Mouse (Mus musculus): ENCODE results near the gene P2rx5. TPM values are rescaled to one million over a fixed set of nuclear protein-coding genes. Genes with fewer than 3 reads are reported as not detected.

Gene P2rx5
- polyA plus RNA-seq, 1 experiment: 1.0 TPM

- no peak for TF ChIP-seq MYOD1 (IDR thresholded peaks at IDR 0.05; ENCODE audit: control insufficient read depth, insufficient read length, low read depth)
- TF ChIP-seq CTCF (IDR thresholded peaks at IDR 0.05; ENCODE audit: control insufficient read depth, insufficient read depth, insufficient read length): no peak
- TF ChIP-seq CEBPB (IDR thresholded peaks at IDR 0.05; ENCODE audit: low read depth): no peak
- no peak for TF ChIP-seq FOSL1 (IDR thresholded peaks at IDR 0.05; ENCODE audit: insufficient read depth, low read length, poor library complexity, severe bottlenecking)
- no peak for TF ChIP-seq MAX (IDR thresholded peaks at IDR 0.05)
- TF ChIP-seq USF1 (IDR thresholded peaks at IDR 0.05; ENCODE audit: low read depth): no peak
- no peak for TF ChIP-seq MYOG (IDR thresholded peaks at IDR 0.05; ENCODE audit: control insufficient read depth, extremely low read depth, insufficient read length)
- Histone ChIP-seq H3K36me3 (ENCODE audit: control insufficient read depth, insufficient read depth) (no peaks in the 10 kb centered on the region), H3K79me2 (ENCODE audit: control insufficient read depth, insufficient read depth) (no peaks in the 10 kb centered on the region), H3K79me3 (ENCODE audit: low read depth) (no peaks in the 10 kb centered on the region), H3K4me3 (ENCODE audit: insufficient read depth, poor library complexity, severe bottlenecking) (no peak overlapping the region), H3ac (ENCODE audit: control insufficient read depth, insufficient read length, low read depth) (no peak overlapping the region), H3K27me3 (ENCODE audit: control insufficient read depth, insufficient read depth, insufficient read length) (peaks cover 3% of the 10 kb centered on the region)
Measured at GRCm38 (mm10) chr11:73146975-73147365, 13.3 kb upstream of the P2rx5 start.

DNA sequence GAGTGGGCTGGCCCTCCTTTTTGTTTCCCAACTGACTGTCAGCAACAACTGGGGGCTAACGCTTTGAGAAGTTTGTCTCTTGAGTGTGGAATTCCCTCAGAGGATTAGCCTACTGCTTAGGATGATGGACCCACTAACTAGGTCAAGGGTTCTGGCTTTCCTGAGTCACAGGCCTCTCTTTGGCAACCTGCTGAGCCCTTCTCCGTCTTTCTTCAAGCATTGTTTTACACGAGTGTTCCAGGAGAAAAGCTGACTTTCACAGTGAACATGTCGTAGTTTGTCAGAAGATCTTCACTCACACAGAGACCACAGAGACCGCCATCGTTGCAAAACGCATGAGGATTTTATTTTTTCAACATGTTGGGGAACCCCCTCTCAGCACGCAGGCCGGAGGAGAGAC, 12.0 kb upstream of the P2rx5 start:
- no peak overlapping the region for H3ac ChIP-seq (ENCODE audit: control insufficient read depth, insufficient read length, low read depth)
- no peaks in the 10 kb centered on the region for H3K79me3 ChIP-seq (ENCODE audit: low read depth)
- TF ChIP-seq CTCF (IDR thresholded peaks at IDR 0.05; ENCODE audit: control insufficient read depth, insufficient read depth, insufficient read length) (no peak), MAX (IDR thresholded peaks at IDR 0.05) (no peak), USF1 (IDR thresholded peaks at IDR 0.05; ENCODE audit: low read depth) (no peak), CEBPB (IDR thresholded peaks at IDR 0.05; ENCODE audit: low read depth) (no peak), FOSL1 (IDR thresholded peaks at IDR 0.05; ENCODE audit: insufficient read depth, low read length, poor library complexity, severe bottlenecking) (no peak), MYOG (IDR thresholded peaks at IDR 0.05; ENCODE audit: control insufficient read depth, extremely low read depth, insufficient read length) (no peak), MYOD1 (IDR thresholded peaks at IDR 0.05; ENCODE audit: control insufficient read depth, insufficient read length, low read depth) (no peak)
- no peaks in the 10 kb centered on the region for H3K36me3 ChIP-seq (ENCODE audit: control insufficient read depth, insufficient read depth)
- no peaks in the 10 kb centered on the region for H3K79me2 ChIP-seq (ENCODE audit: control insufficient read depth, insufficient read depth)
- H3K27me3 ChIP-seq (ENCODE audit: control insufficient read depth, insufficient read depth, insufficient read length): peaks cover 2% of the 10 kb centered on the region
- no peak overlapping the region for H3K4me3 ChIP-seq (ENCODE audit: insufficient read depth, poor library complexity, severe bottlenecking)

DNA sequence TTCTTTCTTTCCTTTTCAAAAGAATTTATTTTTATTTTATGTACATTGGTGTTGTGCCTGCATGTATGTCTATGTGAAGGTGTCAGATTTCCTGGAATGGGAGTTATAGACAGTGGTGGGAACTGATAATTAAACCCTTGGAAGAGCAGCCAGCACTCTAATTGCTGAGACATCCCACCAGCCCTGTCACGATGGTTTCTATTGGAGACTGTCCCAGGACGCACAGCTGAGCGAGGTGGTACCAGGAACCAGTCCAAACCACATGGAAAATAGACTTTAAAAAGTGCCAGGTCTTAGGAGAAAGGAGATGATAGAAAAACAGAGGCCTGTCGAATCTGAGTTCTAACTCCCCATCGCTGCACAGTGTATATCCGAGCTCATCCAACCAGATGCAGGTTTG, 5.2 kb upstream of the P2rx5 start:
- TF ChIP-seq FOSL1 (IDR thresholded peaks at IDR 0.05; ENCODE audit: insufficient read depth, low read length, poor library complexity, severe bottlenecking) (no peak), CTCF (IDR thresholded peaks at IDR 0.05; ENCODE audit: control insufficient read depth, insufficient read depth, insufficient read length) (no peak), MAX (IDR thresholded peaks at IDR 0.05) (no peak), CEBPB (IDR thresholded peaks at IDR 0.05; ENCODE audit: low read depth) (no peak), MYOD1 (IDR thresholded peaks at IDR 0.05; ENCODE audit: control insufficient read depth, insufficient read length, low read depth) (no peak)
- Histone ChIP-seq H3ac (ENCODE audit: control insufficient read depth, insufficient read length, low read depth) (no peak overlapping the region), H3K4me3 (ENCODE audit: insufficient read depth, poor library complexity, severe bottlenecking) (no peak overlapping the region)

GRCm38 (mm10) chr11:73160811-73161200, 585 bp downstream of the P2rx5 start:
- H3K27me3 ChIP-seq (ENCODE audit: control insufficient read depth, insufficient read depth, insufficient read length): no peaks in the 10 kb centered on the region
- TF ChIP-seq MAX (IDR thresholded peaks at IDR 0.05) (peak; percentile 22), MYOG (IDR thresholded peaks at IDR 0.05; ENCODE audit: control insufficient read depth, extremely low read depth, insufficient read length) (no peak), CEBPB (IDR thresholded peaks at IDR 0.05; ENCODE audit: low read depth) (no peak), USF1 (IDR thresholded peaks at IDR 0.05; ENCODE audit: low read depth) (no peak), MYOD1 (IDR thresholded peaks at IDR 0.05; ENCODE audit: control insufficient read depth, insufficient read length, low read depth) (peak; percentile 59), CTCF (IDR thresholded peaks at IDR 0.05; ENCODE audit: control insufficient read depth, insufficient read depth, insufficient read length) (peak; percentile 56), FOSL1 (IDR thresholded peaks at IDR 0.05; ENCODE audit: insufficient read depth, low read length, poor library complexity, severe bottlenecking) (peak; percentile 30)
- no peak overlapping the region for H3K4me3 ChIP-seq (ENCODE audit: insufficient read depth, poor library complexity, severe bottlenecking)
- no peaks in the 10 kb centered on the region for H3K36me3 ChIP-seq (ENCODE audit: control insufficient read depth, insufficient read depth)
- H3K79me3 ChIP-seq (ENCODE audit: low read depth): no peaks in the 10 kb centered on the region
- H3ac ChIP-seq (ENCODE audit: control insufficient read depth, insufficient read length, low read depth): peak overlapping the region; percentile 95
- no peaks in the 10 kb centered on the region for H3K79me2 ChIP-seq (ENCODE audit: control insufficient read depth, insufficient read depth)

More for the DNA sequence above, 5.2 kb upstream of the P2rx5 start:
- Histone ChIP-seq H3K79me3 (ENCODE audit: low read depth) (no peaks in the 10 kb centered on the region), H3K36me3 (ENCODE audit: control insufficient read depth, insufficient read depth) (no peaks in the 10 kb centered on the region), H3K79me2 (ENCODE audit: control insufficient read depth, insufficient read depth) (no peaks in the 10 kb centered on the region), H3K27me3 (ENCODE audit: control insufficient read depth, insufficient read depth, insufficient read length) (no peaks in the 10 kb centered on the region)

DNA sequence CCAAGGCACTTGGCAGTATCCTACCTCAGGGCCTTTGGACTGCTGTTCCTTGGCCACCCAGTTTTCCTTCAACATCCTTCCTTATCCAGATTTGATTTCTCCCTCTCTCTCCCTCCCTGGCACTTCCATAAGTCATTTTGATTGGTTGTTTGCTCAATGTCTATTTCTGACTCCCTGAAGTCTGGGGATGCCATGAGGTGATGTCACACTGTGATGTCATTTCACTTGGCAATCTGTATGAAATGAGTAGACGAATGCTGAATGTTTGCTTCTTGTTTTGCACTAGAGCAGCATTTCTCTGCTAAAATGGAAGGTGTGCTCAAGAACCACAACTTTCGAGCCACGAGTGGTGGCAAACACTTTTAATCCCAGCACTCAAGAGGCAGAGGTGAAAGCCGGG, 1.4 kb downstream of the P2rx5 start:
- Histone ChIP-seq H3K27me3 (ENCODE audit: control insufficient read depth, insufficient read depth, insufficient read length) (no peaks in the 10 kb centered on the region), H3K4me3 (ENCODE audit: insufficient read depth, poor library complexity, severe bottlenecking) (no peak overlapping the region), H3K79me2 (ENCODE audit: control insufficient read depth, insufficient read depth) (no peaks in the 10 kb centered on the region), H3ac (ENCODE audit: control insufficient read depth, insufficient read length, low read depth) (no peak overlapping the region), H3K79me3 (ENCODE audit: low read depth) (no peaks in the 10 kb centered on the region), H3K36me3 (ENCODE audit: control insufficient read depth, insufficient read depth) (no peaks in the 10 kb centered on the region)
- TF ChIP-seq MAX (IDR thresholded peaks at IDR 0.05) (no peak), FOSL1 (IDR thresholded peaks at IDR 0.05; ENCODE audit: insufficient read depth, low read length, poor library complexity, severe bottlenecking) (no peak), MYOG (IDR thresholded peaks at IDR 0.05; ENCODE audit: control insufficient read depth, extremely low read depth, insufficient read length) (no peak), USF1 (IDR thresholded peaks at IDR 0.05; ENCODE audit: low read depth) (no peak), CTCF (IDR thresholded peaks at IDR 0.05; ENCODE audit: control insufficient read depth, insufficient read depth, insufficient read length) (no peak), MYOD1 (IDR thresholded peaks at IDR 0.05; ENCODE audit: control insufficient read depth, insufficient read length, low read depth) (no peak), CEBPB (IDR thresholded peaks at IDR 0.05; ENCODE audit: low read depth) (no peak)

DNA sequence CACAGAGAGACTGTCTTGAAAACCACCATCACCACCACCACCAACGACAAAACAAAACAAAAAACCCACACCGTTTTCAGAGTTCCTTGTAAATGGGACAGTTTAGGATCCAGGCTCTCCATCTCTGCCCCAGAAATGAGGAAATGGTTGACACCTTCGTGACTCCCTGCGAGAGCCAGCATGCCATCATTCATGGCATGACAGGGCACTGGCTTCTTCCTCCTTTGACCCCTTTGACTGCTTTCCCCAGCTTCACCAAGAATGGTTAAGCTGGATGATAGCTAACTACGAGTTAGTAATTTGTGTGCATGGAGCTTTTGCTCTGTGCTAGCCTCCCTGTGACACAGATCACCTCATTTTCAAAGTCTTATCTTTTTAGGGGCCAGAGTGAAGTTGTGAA, 2.1 kb downstream of the P2rx5 start:
- H3K79me2 ChIP-seq (ENCODE audit: control insufficient read depth, insufficient read depth): no peaks in the 10 kb centered on the region
- no peaks in the 10 kb centered on the region for H3K79me3 ChIP-seq (ENCODE audit: low read depth)
- no peaks in the 10 kb centered on the region for H3K27me3 ChIP-seq (ENCODE audit: control insufficient read depth, insufficient read depth, insufficient read length)
- TF ChIP-seq USF1 (IDR thresholded peaks at IDR 0.05; ENCODE audit: low read depth): no peak
- TF ChIP-seq MYOG (IDR thresholded peaks at IDR 0.05; ENCODE audit: control insufficient read depth, extremely low read depth, insufficient read length): no peak
- no peak for TF ChIP-seq FOSL1 (IDR thresholded peaks at IDR 0.05; ENCODE audit: insufficient read depth, low read length, poor library complexity, severe bottlenecking)
- no peak for TF ChIP-seq MYOD1 (IDR thresholded peaks at IDR 0.05; ENCODE audit: control insufficient read depth, insufficient read length, low read depth)
- TF ChIP-seq MAX (IDR thresholded peaks at IDR 0.05): no peak
- TF ChIP-seq CTCF (IDR thresholded peaks at IDR 0.05; ENCODE audit: control insufficient read depth, insufficient read depth, insufficient read length): no peak
- no peak for TF ChIP-seq CEBPB (IDR thresholded peaks at IDR 0.05; ENCODE audit: low read depth)
- H3K4me3 ChIP-seq (ENCODE audit: insufficient read depth, poor library complexity, severe bottlenecking): no peak overlapping the region
- H3K36me3 ChIP-seq (ENCODE audit: control insufficient read depth, insufficient read depth): no peaks in the 10 kb centered on the region
- no peak overlapping the region for H3ac ChIP-seq (ENCODE audit: control insufficient read depth, insufficient read length, low read depth)
